Mouse (Mus musculus) CH12.LX (cell line): ENCODE measurements at regions not wholly inside any gene's neighbourhood (a gene's known extent, or its start where the extent isn't known, plus 50 kb on each side); places are given as distances from the start of the nearest gene placed in this dataset.

Source experiments
- DNase-seq: peaks from one replicate; pipeline ENCODE4 v3.0.0-alpha.2; 2013; ENCODE audit errors: extremely low read depth
- H3K27ac ChIP-seq: 2 replicates; pipeline ENCODE4 v1.5.1; 2012; ENCODE audit warnings: low read depth, mild to moderate bottlenecking, control low read depth, moderate library complexity; ENCODE audit not compliant: insufficient read depth
- H3K27me3 ChIP-seq: replicated peaks from 2 replicates; pipeline ENCODE3; 2012; ENCODE audit warnings: inconsistent platforms
- H3K36me3 ChIP-seq, 2 experiments: replicated peaks in 1 of 2; 2 replicates each; pipeline versions ENCODE3 to v1.6.1; 2012; ENCODE audit warnings: inconsistent platforms in 1 of 2, low read length in 1 of 2, mild to moderate bottlenecking in 1 of 2, mixed read lengths in 1 of 2, moderate library complexity in 1 of 2; ENCODE audit not compliant: control insufficient read depth in 1 of 2, insufficient read depth in 1 of 2
- H3K4me1 ChIP-seq, 2 experiments: 2 replicates each; pipeline ENCODE4 v1.6.1; 2012; ENCODE audit warnings: inconsistent platforms in 1 of 2, moderate library complexity in 1 of 2; ENCODE audit not compliant: insufficient read depth in 2 of 2, control insufficient read depth in 1 of 2
- H3K4me2 ChIP-seq: 2 replicates; pipeline ENCODE4 v1.6.1; 2012; ENCODE audit warnings: low read depth, mild to moderate bottlenecking, control low read depth; ENCODE audit not compliant: poor library complexity, insufficient read depth, severe bottlenecking
- H3K4me3 ChIP-seq, 3 experiments: fragments of 150-350 bp in 1 of 3; sonication (generic) in 1 of 3; replicated peaks in 1 of 3; 2 replicates each; pipeline versions ENCODE3 to v1.5.1; 2011 to 2012; ENCODE audit warnings: low read depth in 2 of 3, low read length in 2 of 3, mild to moderate bottlenecking in 2 of 3, moderate library complexity in 2 of 3, control low read depth in 1 of 3, improper control_type of control experiment in 1 of 3, inconsistent platforms in 1 of 3, mixed read lengths in 1 of 3; ENCODE audit not compliant: poor library complexity in 1 of 3
- H3K79me2 ChIP-seq: replicated peaks from 2 replicates; pipeline ENCODE4 v1.6.1; 2012; ENCODE audit warnings: mild to moderate bottlenecking, moderate library complexity; ENCODE audit not compliant: control insufficient read depth, poor library complexity, insufficient read depth, severe bottlenecking; ENCODE audit errors: extremely low read depth
- H3K9ac ChIP-seq: 2 replicates; pipeline ENCODE4 v1.6.1; 2012; ENCODE audit warnings: low read depth, mild to moderate bottlenecking, control low read depth, moderate library complexity; ENCODE audit not compliant: insufficient read depth
- H3K9me3 ChIP-seq: replicated peaks from 2 replicates; pipeline ENCODE3; 2012; ENCODE audit warnings: low read length, inconsistent platforms, mixed read lengths
- ZKSCAN1 ChIP-seq: IDR thresholded peaks from 2 replicates; pipeline ENCODE4 v1.6.1; 2012; ENCODE audit warnings: low read depth, inconsistent platforms, low read length, improper control_type of control experiment, borderline replicate concordance
- dilution Hi-C: fragments of 300-500 bp; cut with MboI; formaldehyde crosslinking; loops from 2 replicates; pipeline ENCODE4 v1.14.3; 2020; ENCODE audit warnings: low sequenced_read_pairs; ENCODE audit not compliant: extremely low pct_unique_long_range_greater_than_20kb, extremely low pct_ligation_motif_present
- in situ Hi-C: fragments of 300-500 bp; cut with MboI; formaldehyde crosslinking; loops from 3 replicates; pipeline ENCODE4 v1.14.3; 2019; ENCODE audit warnings: low sequenced_read_pairs, low pct_ligation_motif_present, low pct_unique_long_range_greater_than_20kb, mixed read lengths

DNA sequence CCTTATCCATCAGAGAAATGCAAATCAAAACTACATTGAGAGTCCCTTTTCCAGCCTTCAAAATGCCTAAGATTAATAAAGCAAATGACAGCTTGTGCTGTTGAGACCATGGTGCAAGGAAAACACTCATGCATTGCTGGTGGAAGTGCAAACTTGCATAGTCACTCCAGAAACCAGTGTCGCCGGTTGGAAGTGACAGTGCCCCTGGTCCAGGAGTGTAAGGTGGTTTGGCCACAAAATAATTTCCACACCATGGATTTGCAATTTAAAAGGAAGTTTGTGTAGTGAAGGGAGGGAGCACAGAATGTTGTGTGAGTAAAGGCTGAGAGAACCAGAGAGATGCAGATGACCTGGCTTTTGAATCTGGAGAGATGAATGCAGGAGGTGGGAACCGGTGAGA lies 52.4 kb upstream of the Mad2l1 start:
- dilution Hi-C loops = no loop called here
- Histone ChIP-seq H3K9ac (no peak overlapping the region), H3K4me3 (no peak overlapping the region), H3K79me2 (no peaks in the 10 kb centered on the region), H3K27me3 (no peaks in the 10 kb centered on the region), H3K36me3 (no peaks in the 10 kb centered on the region), H3K4me2 (no peak overlapping the region), H3K4me1 (no peaks in the 10 kb centered on the region), H3K9me3 (no peaks in the 10 kb centered on the region), H3K27ac (no peak overlapping the region)
- in situ Hi-C loops = no loop called here
- DNase-seq = no peak
- no peak for TF ChIP-seq ZKSCAN1
